Mouse (Mus musculus) gastrocnemius, adult 18-20 months (tissue): ENCODE measurements around the gene Zbtb21. TPM values are rescaled to one million over a fixed set of nuclear protein-coding genes. Genes with fewer than 3 reads are reported as not detected.

Experiments used
- total RNA-seq, 2 experiments: library from RNA; stranded (reverse); gene quantifications; 2 replicates each; pipeline ENCODE4 v1.2.3; 2021

Zbtb21 gene
- total RNA-seq, 2 experiments from 2014 or later: 6.3 to 11.9 TPM

Other genes starting within 250 kb of the Zbtb21 start
- not detected for gene Ripk4, start 198.8 kb downstream of the Zbtb21 start, total RNA-seq
- gene Prdm15, start 110.8 kb downstream of the Zbtb21 start, total RNA-seq: 1 to 10 TPM; 6.4 to 7.4 TPM
- 100 to 1,000 TPM; 172 to 210 TPM for gene C2cd2, start within 50 bp of the Zbtb21 start, total RNA-seq
- gene B230307C23Rik, start 34.7 kb upstream of the Zbtb21 start, total RNA-seq: 1 to 10 TPM; 4.5 to 5.2 TPM
- 1 to 10 TPM; 1.6 to 2.0 TPM for gene A630089N07Rik, start 119.8 kb upstream of the Zbtb21 start, total RNA-seq